Mouse (Mus musculus): ENCODE results near the gene Ehbp1. TPM values are rescaled to one million over a fixed set of nuclear protein-coding genes. Genes with fewer than 3 reads are reported as not detected.

Gene Ehbp1
- total and polyA plus RNA-seq, 3 experiments = 2.5 to 4.0 (median 3.1) TPM

DNA sequence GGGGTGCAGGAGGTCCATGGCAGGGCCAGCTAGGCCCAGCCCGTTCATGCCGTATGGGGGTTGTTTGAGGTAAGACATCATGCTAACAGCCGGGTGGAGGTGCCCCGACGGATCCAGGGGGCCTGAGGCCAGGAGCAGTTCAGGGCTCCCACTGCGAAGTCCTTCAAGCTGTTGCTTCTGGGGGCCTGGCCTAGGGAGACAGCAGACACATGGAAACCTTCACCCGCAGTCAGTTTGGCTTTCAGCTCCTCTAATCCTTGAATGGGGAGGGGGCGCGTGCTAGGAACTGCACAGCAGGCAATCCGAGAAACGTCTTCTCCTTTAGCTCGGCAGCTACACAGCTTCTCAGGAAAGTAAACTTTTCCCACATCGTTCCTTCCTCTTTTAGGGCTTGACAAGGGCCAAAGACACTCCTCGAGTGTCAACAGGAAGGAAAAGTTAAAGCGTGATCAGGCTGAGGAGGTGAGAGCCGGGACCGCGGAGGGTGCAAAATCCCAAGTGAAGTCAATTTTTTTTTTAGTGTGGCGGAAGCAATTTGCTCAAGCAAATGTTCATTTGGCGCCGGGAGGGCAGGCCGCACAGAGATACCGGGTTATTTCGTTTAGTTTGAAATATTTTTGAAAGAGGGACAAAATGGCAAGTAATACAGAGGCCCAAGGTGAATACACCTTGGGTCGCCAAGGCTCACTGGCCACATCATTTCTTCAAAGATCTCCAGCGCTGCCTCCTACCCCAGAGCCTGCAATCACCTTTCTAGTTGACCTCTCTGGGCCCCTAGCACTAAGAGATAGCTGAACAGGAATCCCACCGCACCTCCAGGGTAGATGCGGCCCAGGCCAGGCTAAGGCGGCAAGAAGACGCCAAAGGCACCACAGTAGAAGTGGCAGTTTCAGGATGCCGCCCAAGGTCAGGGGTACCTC, 342.4 kb downstream of the Ehbp1 start:
- in situ Hi-C loops (cut with MboI; ENCODE audit: low pct_ligation_motif_present, low pct_unique_long_range_greater_than_20kb, low sequenced_read_pairs) (no loop called here), dilution Hi-C loops (cut with MboI; ENCODE audit: extremely low pct_ligation_motif_present, extremely low pct_unique_long_range_greater_than_20kb, low sequenced_read_pairs) (no loop called here)
- Histone ChIP-seq H3K4me2 (ENCODE audit: insufficient read depth, low read depth, poor library complexity, severe bottlenecking) (no peak overlapping the region), H3K36me3 (replicated peaks in 1 of 2; ENCODE audit: control insufficient read depth in 1 of 2, insufficient read depth in 1 of 2, low read length in 1 of 2) (no peaks in the 10 kb centered on the region), H3K79me2 (replicated peaks; ENCODE audit: control insufficient read depth, extremely low read depth, insufficient read depth, poor library complexity, severe bottlenecking) (no peaks in the 10 kb centered on the region), H3K9ac (ENCODE audit: insufficient read depth, low read depth) (no peak overlapping the region), H3K27ac (ENCODE audit: insufficient read depth, low read depth) (no peak overlapping the region), H3K4me3 (replicated peaks in 1 of 3; ENCODE audit: low read depth in 2 of 3, low read length in 2 of 3, poor library complexity in 1 of 3) (no peak overlapping the region), H3K27me3 (replicated peaks) (no peaks in the 10 kb centered on the region), H3K4me1 (ENCODE audit: control insufficient read depth in 1 of 2, insufficient read depth in 2 of 2) (peaks cover 0 to 3% of the 10 kb centered on the region in 2 experiments; a peak in 1 of 4 replicates), H3K9me3 (replicated peaks; ENCODE audit: low read length) (peaks cover 55% of the 10 kb centered on the region)
- no peak for DNase-seq (ENCODE audit: extremely low read depth)
- no peak for TF ChIP-seq BHLHE40 (IDR thresholded peaks at IDR 0.05; ENCODE audit: low read depth, low read length)
- no peak for TF ChIP-seq JUND (conservative IDR thresholded peaks at IDR 0.05; ENCODE audit: low read depth, low read length)
- TF ChIP-seq MYC (IDR thresholded peaks at IDR 0.05; ENCODE audit: low read depth, low read length) = no peak
- TF ChIP-seq CTCF (conservative IDR thresholded peaks at IDR 0.05 in 1 of 2, IDR thresholded peaks at IDR 0.05 in 1 of 2; ENCODE audit: low read depth in 2 of 2, low read length in 2 of 2) = no peak
- no peak for TF ChIP-seq POLR2A (IDR thresholded peaks at IDR 0.05; ENCODE audit: low read depth, low read length)
- TF ChIP-seq TCF12 (IDR thresholded peaks at IDR 0.05; ENCODE audit: low read depth, low read length) = no peak
- TF ChIP-seq MAZ (IDR thresholded peaks at IDR 0.05; ENCODE audit: low read depth, low read length) = no peak
- no peak for TF ChIP-seq NELFE (IDR thresholded peaks at IDR 0.05; ENCODE audit: low read depth, low read length)
- no peak for TF ChIP-seq ZNF384 (IDR thresholded peaks at IDR 0.05; ENCODE audit: low read depth, low read length)
- no peak for TF ChIP-seq USF1 (IDR thresholded peaks at IDR 0.05; ENCODE audit: low read depth, low read length)

DNA sequence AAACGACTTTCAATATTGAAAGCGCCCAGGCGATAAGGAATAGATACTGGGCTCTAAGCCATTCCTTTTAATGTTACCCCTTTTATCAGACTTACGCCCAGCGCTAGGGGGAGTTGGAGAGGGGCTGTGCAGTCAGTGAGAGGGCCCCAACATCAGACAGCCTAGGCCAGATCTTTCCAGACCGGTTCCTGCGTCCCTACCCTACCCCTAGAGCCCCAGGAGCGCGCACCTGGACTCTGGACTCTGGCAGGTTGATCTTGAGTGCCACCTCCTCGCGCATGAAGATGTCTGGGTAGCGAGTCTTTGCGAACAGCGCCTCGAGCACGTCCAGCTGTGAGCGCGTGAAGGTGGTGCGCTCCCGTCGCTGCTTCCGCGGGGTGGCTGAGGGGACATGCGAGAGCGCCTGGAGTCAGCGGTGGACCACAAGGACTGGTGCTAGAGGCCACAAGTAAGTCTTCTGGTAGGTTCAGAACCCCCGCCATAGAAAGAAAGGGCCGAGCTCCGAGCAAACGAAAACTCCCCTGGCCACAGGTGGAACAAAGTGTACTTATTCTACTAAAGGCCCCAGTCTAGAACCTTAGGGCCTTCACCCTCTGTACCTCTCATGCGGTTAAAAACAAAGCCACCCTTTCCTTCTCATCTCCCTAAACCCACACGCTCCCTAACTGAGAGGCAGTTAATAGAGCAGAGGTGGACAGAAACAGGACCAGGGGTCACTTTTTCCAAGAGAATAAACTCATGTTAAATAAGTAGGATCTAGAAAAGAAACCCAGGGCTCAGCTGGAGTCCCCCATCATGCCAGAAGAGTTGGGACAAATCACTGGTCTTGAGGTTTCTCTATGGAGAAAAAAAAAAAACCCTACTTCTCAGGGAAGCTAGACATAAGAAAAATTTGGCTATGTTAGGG, 343.7 kb downstream of the Ehbp1 start:
- Histone ChIP-seq H3K4me1 (ENCODE audit: control insufficient read depth in 1 of 2, insufficient read depth in 2 of 2) (no peaks in the 10 kb centered on the region), H3K79me2 (replicated peaks; ENCODE audit: control insufficient read depth, extremely low read depth, insufficient read depth, poor library complexity, severe bottlenecking) (no peaks in the 10 kb centered on the region), H3K4me3 (replicated peaks in 1 of 3; ENCODE audit: low read depth in 2 of 3, low read length in 2 of 3, poor library complexity in 1 of 3) (no peak overlapping the region), H3K4me2 (ENCODE audit: insufficient read depth, low read depth, poor library complexity, severe bottlenecking) (no peak overlapping the region), H3K36me3 (replicated peaks in 1 of 2; ENCODE audit: control insufficient read depth in 1 of 2, insufficient read depth in 1 of 2, low read length in 1 of 2) (no peaks in the 10 kb centered on the region), H3K27ac (ENCODE audit: insufficient read depth, low read depth) (no peak overlapping the region), H3K27me3 (replicated peaks) (no peaks in the 10 kb centered on the region), H3K9me3 (replicated peaks; ENCODE audit: low read length) (peaks cover 65% of the 10 kb centered on the region), H3K9ac (ENCODE audit: insufficient read depth, low read depth) (no peak overlapping the region)
- in situ Hi-C loops (cut with MboI; ENCODE audit: low pct_ligation_motif_present, low pct_unique_long_range_greater_than_20kb, low sequenced_read_pairs) (no loop called here), dilution Hi-C loops (cut with MboI; ENCODE audit: extremely low pct_ligation_motif_present, extremely low pct_unique_long_range_greater_than_20kb, low sequenced_read_pairs) (no loop called here)
- TF ChIP-seq ZKSCAN1 (IDR thresholded peaks at IDR 0.05; ENCODE audit: borderline replicate concordance, low read depth, low read length) (no peak), USF2 (conservative IDR thresholded peaks at IDR 0.05; ENCODE audit: low read depth, low read length) (no peak), ZNF384 (IDR thresholded peaks at IDR 0.05; ENCODE audit: low read depth, low read length) (no peak), BHLHE40 (IDR thresholded peaks at IDR 0.05; ENCODE audit: low read depth, low read length) (no peak), RAD21 (IDR thresholded peaks at IDR 0.05; ENCODE audit: low read depth, low read length) (no peak), JUND (conservative IDR thresholded peaks at IDR 0.05; ENCODE audit: low read depth, low read length) (no peak)
- DNase-seq (ENCODE audit: extremely low read depth) = no peak

All from CH12.LX (cell line).